Mouse (Mus musculus) heart, postnatal 25 days (tissue): Measurements from ENCODE around the gene Nme3. TPM values are rescaled to one million over a fixed set of nuclear protein-coding genes. Genes with fewer than 3 reads are reported as not detected.

ENCODE experiments used
- DNase-seq: peaks from one replicate; pipeline ENCODE4 v3.0.0; 2022; ENCODE audit warnings: low spot score
- intact Hi-C: fragments of 180-260 bp; cut with DNase I; formaldehyde crosslinking; loops from one replicate; pipeline ENCODE4 v1.15.1; 2025
- total RNA-seq, 2 experiments: library from RNA; stranded (reverse); gene quantifications; 2 replicates each; pipeline ENCODE4 v1.2.3; 2021

Gene Nme3
- total RNA-seq, 2 experiments from 2014 or later, result 33.9 to 35.6 TPM

- DNase-seq, result no peak
- intact Hi-C loops, result loop anchor here (1.0 kb wide), 1 partner anchor 40 kb away; no protein-coding TSS in a partner anchor
These were observed 594 bp upstream of the Nme3 start for GRCm38 (mm10) chr17:24895571-24896240.

- intact Hi-C loops, result loop anchor here (1.0 kb wide), 1 partner anchor 38 kb away; no protein-coding TSS in a partner anchor
- DNase-seq, result no peak
These were observed 631 bp downstream of the Nme3 start for GRCm38 (mm10) chr17:24896993-24897269.

GRCm38 (mm10) chr17:24897600-24897999 lies 1.3 kb downstream of the Nme3 start:
- no peak for DNase-seq
- intact Hi-C loops, result no loop called here

- DNase-seq, result no peak
- intact Hi-C loops, result no loop called here
These were observed 1.9 kb downstream of the Nme3 start for GRCm38 (mm10) chr17:24898041-24898854.

- DNase-seq, result no peak
- intact Hi-C loops, result no loop called here
These were observed 2.9 kb downstream of the Nme3 start for GRCm38 (mm10) chr17:24899153-24899552.

- DNase-seq, result no peak
- intact Hi-C loops, result no loop called here
These were observed 3.7 kb downstream of the Nme3 start for GRCm38 (mm10) chr17:24900014-24900413.

- DNase-seq, result no peak
- intact Hi-C loops, result no loop called here
These were observed 5.8 kb downstream of the Nme3 start for GRCm38 (mm10) chr17:24902124-24902523.

GRCm38 (mm10) chr17:24902671-24903474 lies 6.6 kb downstream of the Nme3 start:
- DNase-seq, result no peak
- intact Hi-C loops, result no loop called here

- DNase-seq, result no peak
- intact Hi-C loops, result no loop called here
These were observed 7.5 kb downstream of the Nme3 start for GRCm38 (mm10) chr17:24903767-24904166.

- DNase-seq, result no peak
- intact Hi-C loops, result no loop called here
These were observed 11.3 kb downstream of the Nme3 start for GRCm38 (mm10) chr17:24907591-24907990.

GRCm38 (mm10) chr17:24913984-24914383 lies 17.7 kb downstream of the Nme3 start:
- DNase-seq, result no peak
- intact Hi-C loops, result no loop called here

GRCm38 (mm10) chr17:24923246-24923645 lies 26.9 kb downstream of the Nme3 start:
- DNase-seq, result no peak
- intact Hi-C loops, result no loop called here

- intact Hi-C loops, result no loop called here
- DNase-seq, result no peak
These were observed 33.2 kb downstream of the Nme3 start for GRCm38 (mm10) chr17:24929506-24929905.

GRCm38 (mm10) chr17:24932431-24932830 lies 36.1 kb downstream of the Nme3 start:
- intact Hi-C loops, result no loop called here
- DNase-seq, result no peak

GRCm38 (mm10) chr17:24933163-24933562 lies 36.9 kb downstream of the Nme3 start:
- DNase-seq, result no peak
- intact Hi-C loops, result no loop called here

- intact Hi-C loops, result loop anchor here (1.0 to 5.0 kb wide), 3 partner anchors 39 to 337 kb away; partner anchors contain the start of genes Cramp1l, Ift140, Nme3 and Ube2i
- DNase-seq, result no peak
These were observed 38.6 kb downstream of the Nme3 start for GRCm38 (mm10) chr17:24934926-24935325.

GRCm38 (mm10) chr17:24935666-24936065 lies 39.4 kb downstream of the Nme3 start:
- intact Hi-C loops, result loop anchor here (1.0 to 5.0 kb wide), 4 partner anchors 21 to 337 kb away; partner anchors contain the start of genes Cramp1l, Ift140, Nme3 and Ube2i
- no peak for DNase-seq

- intact Hi-C loops, result loop anchor here (2.0 to 5.0 kb wide), 3 partner anchors 20 to 336 kb away; partner anchors contain the start of genes Cramp1l, Ift140 and Ube2i
- DNase-seq, result peak; percentile 87
These were observed 40.2 kb downstream of the Nme3 start, which contains the start of gene Mapk8ip3 for GRCm38 (mm10) chr17:24936259-24937237. TSS of gene Mapk8ip3 (minus strand) at chr17:24936977.

GRCm38 (mm10) chr17:24937266-24937665 lies 41.0 kb downstream of the Nme3 start:
- DNase-seq, result no peak
- intact Hi-C loops, result loop anchor here (2.0 to 5.0 kb wide), 3 partner anchors 20 to 335 kb away; partner anchors contain the start of genes Cramp1l, Ift140 and Ube2i
